Mouse (Mus musculus) olfactory bulb, adult 2 months (tissue): ENCODE results near the gene Stk17b.

Experiments
- CTCF ChIP-seq: fragments of 200-500 bp; IDR thresholded peaks from 2 replicates; pipeline ENCODE4 v1.5.1; 2012; ENCODE audit warnings: low read depth, mild to moderate bottlenecking, low read length, moderate library complexity; ENCODE audit not compliant: insufficient read depth
- POLR2A ChIP-seq: fragments of 200-500 bp; IDR thresholded peaks from 2 replicates; pipeline ENCODE4 v1.6.1; 2012; ENCODE audit warnings: mild to moderate bottlenecking, low read depth, low read length, moderate library complexity; ENCODE audit not compliant: insufficient read depth

DNA sequence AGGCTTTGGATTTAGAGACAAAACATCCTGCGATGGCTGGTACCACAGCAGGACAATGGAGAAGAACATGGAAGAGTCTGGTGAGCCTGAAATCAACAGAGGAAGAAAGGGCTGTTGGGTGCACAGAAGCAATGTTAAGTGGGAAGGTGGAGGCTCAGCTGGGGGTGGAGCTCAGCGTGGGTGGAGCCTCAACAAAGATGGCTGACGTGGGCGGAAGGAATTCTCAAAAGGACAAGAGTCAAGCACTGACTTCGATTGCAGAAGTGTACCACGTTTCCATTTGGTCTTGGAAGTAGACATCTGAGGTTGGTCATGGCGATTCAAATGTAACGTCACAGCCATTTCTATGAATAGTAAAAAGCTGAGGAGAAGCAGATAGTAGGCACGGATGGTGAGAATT is 74.0 kb downstream of the Stk17b start:
- TF ChIP-seq CTCF = no peak
- TF ChIP-seq POLR2A = no peak
